Mouse (Mus musculus): ENCODE results near the gene Dnajc30. TPM values are rescaled to one million over a fixed set of nuclear protein-coding genes. Genes with fewer than 3 reads are reported as not detected.
A peak's percentile ranks its signal among the peaks of the same experiment; 100 is the strongest.
"Not testable (repeated sequence)": the region's sequence is repeated elsewhere in the genome, so short reads cannot be mapped to it uniquely, and the experiment has no call there.

Dnajc30 gene
- polyA plus RNA-seq, 1 experiment: 18.1 TPM

GRCm38 (mm10) chr5:135053356-135053755, 10.6 kb upstream of the Dnajc30 start:
- no peak overlapping the region for H3K27ac ChIP-seq (ENCODE audit: insufficient read depth, low read length)
- no peak for TF ChIP-seq CTCF (IDR thresholded peaks at IDR 0.05; ENCODE audit: borderline replicate concordance, insufficient read depth, low read length)
- no peak for TF ChIP-seq POLR2A (IDR thresholded peaks at IDR 0.05; ENCODE audit: low read depth, low read length)
- H3K4me1 ChIP-seq (ENCODE audit: control insufficient read depth, insufficient read depth, low read length): no peaks in the 10 kb centered on the region
- no peak overlapping the region for H3K4me3 ChIP-seq (ENCODE audit: insufficient read depth, low read length)

- Histone ChIP-seq H3K27ac (ENCODE audit: insufficient read depth, low read length) (no peak overlapping the region), H3K4me1 (ENCODE audit: control insufficient read depth, insufficient read depth, low read length) (no peaks in the 10 kb centered on the region), H3K4me3 (ENCODE audit: insufficient read depth, low read length) (peak overlapping the region; percentile 89)
- TF ChIP-seq POLR2A (IDR thresholded peaks at IDR 0.05; ENCODE audit: low read depth, low read length) (no peak), CTCF (IDR thresholded peaks at IDR 0.05; ENCODE audit: borderline replicate concordance, insufficient read depth, low read length) (no peak)
Measured at GRCm38 (mm10) chr5:135064382-135064766, 372 bp downstream of the Dnajc30 start.

- H3K4me1 ChIP-seq (ENCODE audit: control insufficient read depth, insufficient read depth, low read length); H3K27ac ChIP-seq (ENCODE audit: insufficient read depth, low read length): not testable (repeated sequence)
- H3K4me3 ChIP-seq (ENCODE audit: insufficient read depth, low read length): peak within 1 kb of the TSS; percentile 89
Measured at GRCm38 (mm10) chr5:135064909-135065446, 976 bp downstream of the Dnajc30 start, which contains the start of gene Bud23. Gene Bud23, minus strand, starts transcription at chr5:135064959.

- Histone ChIP-seq H3K4me3 (ENCODE audit: insufficient read depth, low read length) (no peak overlapping the region), H3K4me1 (ENCODE audit: control insufficient read depth, insufficient read depth, low read length) (no peaks in the 10 kb centered on the region), H3K27ac (ENCODE audit: insufficient read depth, low read length) (no peak overlapping the region)
- no peak for TF ChIP-seq CTCF (IDR thresholded peaks at IDR 0.05; ENCODE audit: borderline replicate concordance, insufficient read depth, low read length)
- TF ChIP-seq POLR2A (IDR thresholded peaks at IDR 0.05; ENCODE audit: low read depth, low read length): no peak
Measured at GRCm38 (mm10) chr5:135066008-135066407, 2.0 kb downstream of the Dnajc30 start.

GRCm38 (mm10) chr5:135070448-135070847, 6.4 kb downstream of the Dnajc30 start:
- Histone ChIP-seq H3K4me1 (ENCODE audit: control insufficient read depth, insufficient read depth, low read length) (no peaks in the 10 kb centered on the region), H3K4me3 (ENCODE audit: insufficient read depth, low read length) (no peak overlapping the region), H3K27ac (ENCODE audit: insufficient read depth, low read length) (no peak overlapping the region)
- TF ChIP-seq CTCF (IDR thresholded peaks at IDR 0.05; ENCODE audit: borderline replicate concordance, insufficient read depth, low read length) (no peak), POLR2A (IDR thresholded peaks at IDR 0.05; ENCODE audit: low read depth, low read length) (no peak)

- no peak overlapping the region for H3K4me3 ChIP-seq (ENCODE audit: insufficient read depth, low read length)
- no peaks in the 10 kb centered on the region for H3K4me1 ChIP-seq (ENCODE audit: control insufficient read depth, insufficient read depth, low read length)
- no peak for TF ChIP-seq CTCF (IDR thresholded peaks at IDR 0.05; ENCODE audit: borderline replicate concordance, insufficient read depth, low read length)
- TF ChIP-seq POLR2A (IDR thresholded peaks at IDR 0.05; ENCODE audit: low read depth, low read length): no peak
- no peak overlapping the region for H3K27ac ChIP-seq (ENCODE audit: insufficient read depth, low read length)
Measured at GRCm38 (mm10) chr5:135072061-135072460, 8.1 kb downstream of the Dnajc30 start.

- Histone ChIP-seq H3K4me1 (ENCODE audit: control insufficient read depth, insufficient read depth, low read length) (no peaks in the 10 kb centered on the region), H3K27ac (ENCODE audit: insufficient read depth, low read length) (no peak overlapping the region), H3K4me3 (ENCODE audit: insufficient read depth, low read length) (no peak overlapping the region)
- TF ChIP-seq CTCF (IDR thresholded peaks at IDR 0.05; ENCODE audit: borderline replicate concordance, insufficient read depth, low read length): no peak
- no peak for TF ChIP-seq POLR2A (IDR thresholded peaks at IDR 0.05; ENCODE audit: low read depth, low read length)
Measured at GRCm38 (mm10) chr5:135072720-135073119, 8.7 kb downstream of the Dnajc30 start.

GRCm38 (mm10) chr5:135073349-135074150, 9.5 kb downstream of the Dnajc30 start:
- Histone ChIP-seq H3K4me1 (ENCODE audit: control insufficient read depth, insufficient read depth, low read length) (no peaks in the 10 kb centered on the region), H3K27ac (ENCODE audit: insufficient read depth, low read length) (no peak overlapping the region), H3K4me3 (ENCODE audit: insufficient read depth, low read length) (no peak overlapping the region)
- TF ChIP-seq CTCF (IDR thresholded peaks at IDR 0.05; ENCODE audit: borderline replicate concordance, insufficient read depth, low read length) (no peak), POLR2A (IDR thresholded peaks at IDR 0.05; ENCODE audit: low read depth, low read length) (no peak)

- Histone ChIP-seq H3K4me1 (ENCODE audit: control insufficient read depth, insufficient read depth, low read length) (no peaks in the 10 kb centered on the region), H3K27ac (ENCODE audit: insufficient read depth, low read length) (no peak overlapping the region), H3K4me3 (ENCODE audit: insufficient read depth, low read length) (no peak overlapping the region)
- TF ChIP-seq POLR2A (IDR thresholded peaks at IDR 0.05; ENCODE audit: low read depth, low read length) (no peak), CTCF (IDR thresholded peaks at IDR 0.05; ENCODE audit: borderline replicate concordance, insufficient read depth, low read length) (no peak)
Measured at GRCm38 (mm10) chr5:135075655-135076054, 11.7 kb downstream of the Dnajc30 start.

- H3K27ac ChIP-seq (ENCODE audit: insufficient read depth, low read length): no peak overlapping the region
- no peaks in the 10 kb centered on the region for H3K4me1 ChIP-seq (ENCODE audit: control insufficient read depth, insufficient read depth, low read length)
- H3K4me3 ChIP-seq (ENCODE audit: insufficient read depth, low read length): no peak overlapping the region
- no peak for TF ChIP-seq POLR2A (IDR thresholded peaks at IDR 0.05; ENCODE audit: low read depth, low read length)
- TF ChIP-seq CTCF (IDR thresholded peaks at IDR 0.05; ENCODE audit: borderline replicate concordance, insufficient read depth, low read length): no peak
Measured at GRCm38 (mm10) chr5:135076368-135076767, 12.4 kb downstream of the Dnajc30 start.
